Mouse (Mus musculus) forebrain, embryonic 12.5 days (tissue): Measurements from ENCODE around the gene Gm49387. TPM values are rescaled to one million over a fixed set of nuclear protein-coding genes. Genes with fewer than 3 reads are reported as not detected.

Experiments
- ATAC-seq: fragments of 200-750 bp; cut with Nextera tagmentation; 2 replicates; pipeline ENCODE4 v1.8.0; 2017; ENCODE audit warnings: moderate TSS enrichment; ENCODE audit not compliant: low FRiP score
- H3K27ac ChIP-seq: fragments of 300-500 bp; sonication (generic); 2 replicates; pipeline ENCODE4 v1.5.1; 2016; ENCODE audit warnings: mild to moderate bottlenecking
- H3K27me3 ChIP-seq: fragments of 300-500 bp; sonication (generic); 2 replicates; pipeline ENCODE4 v1.6.1; 2016; ENCODE audit warnings: mild to moderate bottlenecking
- H3K36me3 ChIP-seq: fragments of 300-500 bp; sonication (generic); replicated peaks from 2 replicates; pipeline ENCODE4 v1.6.1; 2016; ENCODE audit warnings: mild to moderate bottlenecking
- H3K4me1 ChIP-seq: fragments of 300-500 bp; sonication (generic); 2 replicates; pipeline ENCODE4 v1.6.1; 2016
- H3K4me2 ChIP-seq: fragments of 300-500 bp; sonication (generic); 2 replicates; pipeline ENCODE4 v1.6.1; 2016; ENCODE audit warnings: mild to moderate bottlenecking, moderate library complexity
- H3K4me3 ChIP-seq: fragments of 300-500 bp; sonication (generic); replicated peaks from 2 replicates; pipeline ENCODE4 v1.5.1; 2016; ENCODE audit warnings: mild to moderate bottlenecking
- H3K9ac ChIP-seq: fragments of 300-500 bp; sonication (generic); 2 replicates; pipeline ENCODE4 v1.6.1; 2016; ENCODE audit warnings: mild to moderate bottlenecking
- H3K9me3 ChIP-seq: fragments of 300-500 bp; sonication (generic); 2 replicates; pipeline ENCODE4 v1.6.1; 2016
- WGBS: fragments of 180-500 bp; shearing (Covaris S2); methylation state at CpG from one replicate; pipeline ENCODE4 v1.1.7; 2016; 5-methylcytosine and 5-hydroxymethylcytosine counted together
- polyA plus RNA-seq: library from polyadenylated mRNA; unstranded; fragments of >200 nt; fragmentation: Nextera tagmentation; extraction: Ambion mirVana; gene quantifications from 2 replicates; pipeline ENCODE4 v1.2.1, GENCODE M21; 2016

Gm49387 gene
- polyA plus RNA-seq, 1 experiment from 2014 or later = 1.1 TPM

DNA sequence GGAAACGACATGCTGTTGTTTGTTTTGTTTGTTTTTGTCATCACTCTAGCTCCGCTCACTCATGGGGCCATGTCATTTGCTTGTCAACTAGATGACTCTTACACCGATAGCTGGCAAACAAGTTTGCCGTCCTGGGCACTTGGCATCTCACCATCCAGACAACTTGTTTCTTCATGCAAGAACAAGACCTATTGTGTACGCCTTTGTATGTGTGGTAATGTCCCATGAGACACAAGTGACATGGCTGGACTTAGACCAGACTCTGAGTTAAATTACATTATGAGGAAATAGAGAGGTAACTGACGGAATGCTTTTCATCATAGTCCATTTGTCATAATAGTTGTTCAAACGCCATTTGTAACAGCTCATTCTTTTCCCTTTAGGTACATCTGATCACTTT is 5.2 kb upstream of the Gm49387 start:
- Histone ChIP-seq H3K4me1 (peaks cover 9% of the 10 kb centered on the region), H3K27me3 (no peaks in the 10 kb centered on the region)

DNA sequence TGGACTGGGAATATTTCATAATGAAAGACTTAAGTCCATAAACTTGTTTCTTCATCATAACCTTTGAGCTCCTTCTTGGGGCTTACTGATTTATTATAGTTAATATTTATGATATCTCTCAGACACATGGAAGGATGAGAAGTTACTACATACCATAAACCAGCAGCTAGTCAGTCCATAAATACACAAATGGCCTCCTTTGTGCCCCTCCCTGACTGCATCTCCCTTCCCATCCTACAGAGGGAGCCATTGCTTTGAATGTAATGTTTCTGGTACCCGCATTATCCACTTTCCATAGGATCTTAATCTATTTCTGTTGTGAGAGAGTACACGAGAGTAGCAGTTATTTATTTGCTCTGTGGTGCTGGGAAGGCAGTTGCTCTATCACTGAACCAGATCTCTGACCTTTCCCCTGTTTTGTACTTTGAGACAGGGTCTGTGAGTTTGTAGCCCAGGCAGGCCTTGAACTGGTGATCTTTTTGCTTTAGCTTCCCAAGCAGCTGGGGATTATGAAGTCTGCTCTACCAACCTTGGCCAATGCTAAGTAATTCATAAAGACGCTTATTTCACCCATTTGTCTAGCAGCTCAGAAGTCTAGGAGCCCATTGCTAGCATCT is 4.4 kb upstream of the Gm49387 start:
- no peak for ATAC-seq
- no peaks in the 10 kb centered on the region for H3K36me3 ChIP-seq
- 65% methylated on average over 3 of the region's 3 CpGs for WGBS
- no peaks in the 10 kb centered on the region for H3K27me3 ChIP-seq
- no peaks in the 10 kb centered on the region for H3K9me3 ChIP-seq
- H3K9ac ChIP-seq = no peak overlapping the region
- no peak overlapping the region for H3K4me3 ChIP-seq
- H3K4me2 ChIP-seq = no peak overlapping the region
- peaks cover 15% of the 10 kb centered on the region for H3K4me1 ChIP-seq
- H3K27ac ChIP-seq = no peak overlapping the region

More for the DNA sequence above, 5.2 kb upstream of the Gm49387 start:
- 95% methylated on average over 7 of the region's 7 CpGs for WGBS
- Histone ChIP-seq H3K36me3 (no peaks in the 10 kb centered on the region), H3K9me3 (no peaks in the 10 kb centered on the region), H3K9ac (no peak overlapping the region), H3K4me3 (no peak overlapping the region), H3K4me2 (no peak overlapping the region), H3K27ac (no peak overlapping the region)
- no peak for ATAC-seq

DNA sequence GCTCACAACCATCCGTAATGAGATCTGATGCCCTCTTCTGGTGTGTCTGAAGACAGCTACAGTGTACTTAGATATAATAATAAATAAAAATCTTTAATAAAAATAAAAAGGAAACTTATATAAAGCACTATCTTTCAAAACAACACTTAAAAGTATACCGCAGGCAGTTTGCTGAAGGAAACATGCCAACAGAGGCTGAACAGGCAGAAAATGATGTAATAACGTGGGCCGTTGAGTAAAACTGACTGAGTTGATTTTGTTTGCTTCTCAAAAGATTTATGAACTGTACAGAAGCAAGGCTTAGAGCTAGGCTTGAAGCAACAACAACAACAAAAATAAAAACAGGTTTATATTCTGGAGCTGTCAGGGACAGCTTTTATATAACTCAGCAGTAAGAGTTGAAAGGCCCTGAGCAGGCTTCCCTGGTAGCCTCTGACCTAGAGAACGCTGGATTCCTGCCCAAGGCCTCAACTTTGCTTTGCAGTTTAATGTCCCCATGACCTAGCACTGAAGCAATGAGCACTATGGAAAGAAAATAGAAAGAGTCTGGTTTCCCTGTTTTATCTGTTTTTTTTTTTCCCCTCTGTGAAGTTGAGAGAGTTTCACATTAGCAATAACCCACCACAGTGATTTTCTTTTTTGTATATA is 3.6 kb upstream of the Gm49387 start:
- Histone ChIP-seq H3K4me2 (no peak overlapping the region), H3K27me3 (no peaks in the 10 kb centered on the region), H3K4me3 (no peak overlapping the region), H3K4me1 (peaks cover 18% of the 10 kb centered on the region), H3K9ac (no peak overlapping the region), H3K27ac (no peak overlapping the region), H3K9me3 (no peaks in the 10 kb centered on the region), H3K36me3 (no peaks in the 10 kb centered on the region)
- no peak for ATAC-seq
- WGBS = 88% methylated on average over 5 of the region's 5 CpGs

DNA sequence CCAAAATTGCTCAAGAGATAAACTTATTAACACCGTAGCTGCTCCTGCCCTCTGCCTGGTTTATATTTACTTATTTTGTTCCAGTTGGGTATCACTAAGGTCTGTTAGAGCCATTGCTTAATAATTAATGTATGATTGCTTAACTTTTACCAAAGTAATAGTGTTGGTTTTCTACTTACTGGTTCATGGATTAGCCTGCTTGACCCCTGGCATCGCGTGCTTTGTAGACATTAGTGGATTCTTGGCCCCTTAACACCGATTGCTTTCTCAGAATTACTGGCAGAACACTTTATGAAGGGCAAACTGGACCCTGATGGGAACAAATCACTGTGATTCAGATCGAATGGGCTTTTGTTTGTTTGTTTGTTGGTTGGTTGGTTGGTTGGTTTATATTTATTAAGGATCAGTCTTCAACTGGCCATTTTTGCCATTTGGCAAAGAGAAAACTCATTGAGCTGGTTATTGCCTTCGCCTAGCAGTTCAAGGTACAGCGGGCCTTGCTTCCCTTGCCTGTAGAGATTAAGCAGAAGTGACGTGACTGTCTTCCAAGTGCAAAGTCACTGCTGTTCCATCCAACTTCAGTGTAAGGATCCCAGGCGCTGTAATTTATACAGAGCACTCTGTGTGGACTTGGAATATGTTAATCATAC is 953 bp upstream of the Gm49387 start:
- Histone ChIP-seq H3K4me1 (peaks cover 18% of the 10 kb centered on the region), H3K4me2 (peak overlapping the region; percentile 93), H3K27ac (no peak overlapping the region; the same call in 1 of the 2 replicates), H3K27me3 (no peaks in the 10 kb centered on the region), H3K4me3 (peak overlapping the region; percentile 69), H3K9ac (peak overlapping the region; percentile 66), H3K36me3 (no peaks in the 10 kb centered on the region), H3K9me3 (no peaks in the 10 kb centered on the region)
- ATAC-seq = no peak
- 69% methylated on average over 9 of the region's 9 CpGs for WGBS

DNA sequence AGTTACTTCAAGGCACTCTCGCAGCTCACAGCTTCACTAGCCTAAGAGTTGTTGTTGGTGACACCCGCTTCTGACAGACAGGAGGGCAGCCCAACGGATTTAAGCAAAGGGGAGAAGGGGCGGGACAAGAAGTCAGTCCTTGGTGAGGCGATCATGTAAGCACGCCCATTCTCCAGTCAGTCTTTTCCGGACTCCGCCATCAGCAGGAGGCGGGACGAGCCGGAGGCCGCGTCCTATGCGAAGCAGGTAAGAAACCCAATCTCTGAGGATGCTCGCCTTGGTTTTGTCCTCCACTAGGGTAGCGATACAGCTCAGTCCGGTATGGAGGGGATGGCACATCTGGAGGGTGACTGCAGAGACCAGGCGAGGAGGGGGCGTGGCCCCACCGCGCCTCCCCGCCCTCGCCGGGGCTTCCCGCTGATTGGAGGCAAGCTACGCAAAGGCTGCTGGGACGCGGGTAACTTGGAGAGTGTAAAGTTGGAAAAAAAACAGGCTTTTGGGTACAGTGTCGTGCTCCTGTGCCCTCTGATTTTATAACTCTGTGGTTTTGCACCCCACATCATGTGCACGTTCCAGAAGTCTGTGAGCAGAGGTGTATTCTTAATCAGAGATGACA is 320 bp upstream of the Gm49387 start, which contains the start of the genes Btd and Hacl1:
TSS of gene Btd (plus strand) at position 139 of the 616 bp plus-strand sequence.
TSS of gene Hacl1 (minus strand) at position 397 of the 616 bp plus-strand sequence.
- peak; percentile 97 for ATAC-seq
- no peaks in the 10 kb centered on the region for H3K27me3 ChIP-seq

DNA sequence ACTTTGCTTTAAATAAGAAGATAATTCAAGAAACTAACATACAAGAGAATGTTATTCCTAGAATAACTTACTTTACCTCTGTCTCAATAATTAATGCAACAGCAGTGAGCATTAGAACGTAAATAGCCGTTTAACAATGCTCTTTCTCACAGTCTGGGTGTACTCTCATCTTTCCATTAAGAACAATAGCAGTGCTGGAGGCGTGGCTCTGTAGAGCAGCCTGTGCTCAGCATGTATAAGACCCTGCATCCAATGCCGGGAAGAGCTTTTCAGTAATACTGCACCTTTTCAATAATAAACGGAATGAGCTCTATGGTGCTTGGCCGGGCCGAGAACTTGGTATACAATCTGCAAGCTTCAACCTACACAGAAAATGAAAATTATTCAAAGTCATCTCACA is 10.0 kb downstream of the Gm49387 start:
- H3K27me3 ChIP-seq = no peaks in the 10 kb centered on the region
- no peaks in the 10 kb centered on the region for H3K9me3 ChIP-seq
- no peak for ATAC-seq
- no peaks in the 10 kb centered on the region for H3K36me3 ChIP-seq
- WGBS = 29% methylated on average over 7 of the region's 7 CpGs
- no peak overlapping the region for H3K4me3 ChIP-seq
- H3K4me1 ChIP-seq = 0 out of 2 replicates have a peak, but pooled peaks cover 3% of the 10 kb centered on the region
- no peak overlapping the region for H3K4me2 ChIP-seq
- no peak overlapping the region for H3K9ac ChIP-seq
- H3K27ac ChIP-seq = no peak overlapping the region

More for the DNA sequence above, 320 bp upstream of the Gm49387 start, which contains the start of the genes Btd and Hacl1:
- H3K4me1 ChIP-seq = peaks cover 18% of the 10 kb centered on the region
- WGBS = under 1% methylated on average over 30 of the region's 30 CpGs
- peak within 1 kb of the TSS; percentile 81 for H3K27ac ChIP-seq
- peak within 1 kb of the TSS; percentile 93 for H3K4me2 ChIP-seq
- H3K4me3 ChIP-seq = peak within 1 kb of the TSS; percentile 69
- peak within 1 kb of the TSS; percentile 66 for H3K9ac ChIP-seq
- no peaks in the 10 kb centered on the region for H3K36me3 ChIP-seq
- no peaks in the 10 kb centered on the region for H3K9me3 ChIP-seq

DNA sequence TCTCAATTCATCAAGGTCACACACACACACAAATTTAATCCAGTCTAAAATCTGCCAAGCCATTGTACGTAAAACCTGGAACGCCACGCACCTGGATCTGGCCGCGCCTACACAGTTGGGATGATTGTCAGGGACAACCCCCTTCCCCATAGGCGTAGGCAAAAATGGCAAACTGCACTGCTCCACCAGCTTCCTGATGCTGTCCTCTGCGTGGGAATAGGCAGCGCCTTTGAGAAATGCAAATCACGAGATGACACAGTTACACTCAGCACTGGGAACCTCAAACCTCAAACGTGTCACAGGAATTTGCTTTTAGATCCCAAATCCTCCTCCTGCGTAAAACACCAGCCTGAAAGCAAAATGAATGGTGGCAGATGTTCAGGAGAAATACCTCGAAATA is 17.9 kb downstream of the Gm49387 start:
- Histone ChIP-seq H3K36me3 (no peaks in the 10 kb centered on the region), H3K4me1 (no peaks in the 10 kb centered on the region), H3K9ac (no peak overlapping the region), H3K27ac (no peak overlapping the region), H3K4me3 (no peak overlapping the region), H3K9me3 (no peaks in the 10 kb centered on the region), H3K4me2 (no peak overlapping the region), H3K27me3 (no peaks in the 10 kb centered on the region)
- 89% methylated on average over 12 of the region's 12 CpGs for WGBS
- no peak for ATAC-seq

DNA sequence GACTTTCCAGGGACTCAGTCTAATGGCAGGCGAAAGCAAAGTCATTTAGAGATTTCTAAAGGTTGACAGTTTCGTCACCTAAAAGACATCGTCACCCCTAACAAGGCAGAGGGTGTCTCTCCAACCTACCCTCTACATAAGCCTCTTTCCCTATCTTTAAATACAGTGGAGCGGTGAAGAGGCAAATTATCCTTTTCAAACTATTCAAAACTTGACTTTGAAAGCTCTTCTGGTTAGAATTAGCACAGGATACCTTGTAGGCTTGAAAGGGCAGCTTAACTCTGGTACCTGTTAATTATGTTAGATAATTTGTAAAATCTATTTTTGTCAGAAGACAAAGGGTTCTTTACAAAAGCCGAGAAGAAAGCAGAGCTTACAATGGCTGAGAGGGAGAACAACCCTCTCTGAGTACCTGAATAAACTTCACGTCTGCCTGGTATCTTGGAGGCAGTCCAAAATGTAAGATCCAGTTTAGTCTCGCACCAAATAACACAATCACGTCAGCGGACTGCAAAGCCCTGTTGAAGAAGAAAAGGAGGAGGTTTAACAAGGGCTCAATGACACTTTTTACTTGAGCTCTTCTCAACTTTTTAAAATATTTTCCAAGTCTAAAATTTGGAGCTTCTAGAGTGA is 20.0 kb downstream of the Gm49387 start:
- H3K4me1 ChIP-seq = no peaks in the 10 kb centered on the region
- no peak overlapping the region for H3K4me3 ChIP-seq
- no peak for ATAC-seq
- no peaks in the 10 kb centered on the region for H3K27me3 ChIP-seq
- H3K36me3 ChIP-seq = no peaks in the 10 kb centered on the region
- H3K27ac ChIP-seq = no peak overlapping the region
- H3K9me3 ChIP-seq = no peaks in the 10 kb centered on the region
- 53% methylated on average over 9 of the region's 9 CpGs for WGBS
- no peak overlapping the region for H3K4me2 ChIP-seq
- H3K9ac ChIP-seq = no peak overlapping the region

DNA sequence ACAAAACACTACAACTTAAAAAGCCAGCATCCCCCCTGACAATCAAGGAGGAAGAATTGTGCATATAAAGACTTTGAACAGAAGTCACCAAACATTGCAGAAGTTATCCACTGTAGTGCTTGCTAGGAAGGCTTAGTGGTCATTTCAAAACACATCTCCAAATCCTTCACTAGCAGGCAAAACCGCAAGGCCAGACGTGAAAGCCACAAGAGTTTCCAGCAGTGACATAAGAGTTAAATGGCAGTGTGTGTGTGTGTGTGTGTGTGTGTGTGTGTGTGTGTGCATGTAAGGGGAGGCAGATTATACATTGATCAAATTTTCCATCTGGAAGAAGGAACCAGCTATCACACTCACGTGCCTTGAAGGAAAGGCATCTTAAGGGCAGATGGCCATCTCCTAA is 22.7 kb downstream of the Gm49387 start:
- no peak overlapping the region for H3K4me3 ChIP-seq
- H3K9ac ChIP-seq = no peak overlapping the region
- no peak for ATAC-seq
- no peak overlapping the region for H3K27ac ChIP-seq
- no peaks in the 10 kb centered on the region for H3K27me3 ChIP-seq
- H3K36me3 ChIP-seq = no peaks in the 10 kb centered on the region
- H3K4me1 ChIP-seq = no peaks in the 10 kb centered on the region
- H3K4me2 ChIP-seq = no peak overlapping the region
- H3K9me3 ChIP-seq = no peaks in the 10 kb centered on the region
- 87% methylated on average over 3 of the region's 3 CpGs for WGBS

DNA sequence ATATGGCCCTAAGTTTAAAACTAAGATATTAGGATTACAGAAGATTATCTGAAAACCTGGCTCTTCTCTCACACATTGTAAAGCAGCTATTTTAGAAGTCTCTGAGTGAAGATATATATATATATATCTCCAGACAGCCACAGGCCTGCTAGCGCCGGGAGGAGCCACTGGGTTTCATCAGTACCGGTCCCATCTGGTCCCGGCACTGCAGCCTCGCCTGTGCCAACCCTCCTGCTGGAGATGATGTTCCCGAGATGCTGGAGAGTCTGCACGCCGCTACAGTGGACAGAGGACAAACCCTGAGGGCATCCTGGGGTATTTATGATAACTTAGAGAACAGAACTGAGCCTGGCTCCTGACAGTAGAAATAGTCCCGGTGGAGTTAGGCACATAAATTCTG is 23.5 kb downstream of the Gm49387 start:
- H3K9ac ChIP-seq = no peak overlapping the region
- no peaks in the 10 kb centered on the region for H3K9me3 ChIP-seq
- no peak overlapping the region for H3K4me2 ChIP-seq
- H3K4me1 ChIP-seq = no peaks in the 10 kb centered on the region
- H3K36me3 ChIP-seq = no peaks in the 10 kb centered on the region
- 89% methylated on average over 9 of the region's 9 CpGs for WGBS
- no peak overlapping the region for H3K4me3 ChIP-seq
- no peak overlapping the region for H3K27ac ChIP-seq
- no peaks in the 10 kb centered on the region for H3K27me3 ChIP-seq
- no peak for ATAC-seq

DNA sequence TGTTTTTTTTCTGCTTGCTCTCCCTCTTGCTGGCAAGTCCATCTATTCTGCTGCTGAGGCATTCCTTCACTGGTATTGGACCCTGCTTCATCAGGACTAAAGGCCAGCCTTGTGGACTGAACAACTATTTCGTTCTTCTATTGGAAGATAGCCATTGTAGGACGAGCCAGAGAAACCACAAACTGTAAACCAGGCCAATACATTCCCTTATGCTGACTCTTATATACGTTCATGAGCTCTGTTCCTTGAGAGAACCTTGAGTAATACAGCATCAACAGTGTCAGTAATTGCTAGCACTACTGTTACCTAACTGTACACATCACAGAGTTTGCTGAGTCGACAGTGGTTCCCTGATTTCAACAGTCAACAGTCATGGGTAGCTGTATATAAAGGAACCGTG is 27.0 kb downstream of the Gm49387 start:
- Histone ChIP-seq H3K4me2 (no peak overlapping the region), H3K4me1 (no peaks in the 10 kb centered on the region), H3K27me3 (no peaks in the 10 kb centered on the region), H3K27ac (no peak overlapping the region), H3K9me3 (no peaks in the 10 kb centered on the region), H3K4me3 (no peak overlapping the region), H3K9ac (no peak overlapping the region), H3K36me3 (no peaks in the 10 kb centered on the region)
- no peak for ATAC-seq
- WGBS = 89% methylated on average over 5 of the region's 5 CpGs

DNA sequence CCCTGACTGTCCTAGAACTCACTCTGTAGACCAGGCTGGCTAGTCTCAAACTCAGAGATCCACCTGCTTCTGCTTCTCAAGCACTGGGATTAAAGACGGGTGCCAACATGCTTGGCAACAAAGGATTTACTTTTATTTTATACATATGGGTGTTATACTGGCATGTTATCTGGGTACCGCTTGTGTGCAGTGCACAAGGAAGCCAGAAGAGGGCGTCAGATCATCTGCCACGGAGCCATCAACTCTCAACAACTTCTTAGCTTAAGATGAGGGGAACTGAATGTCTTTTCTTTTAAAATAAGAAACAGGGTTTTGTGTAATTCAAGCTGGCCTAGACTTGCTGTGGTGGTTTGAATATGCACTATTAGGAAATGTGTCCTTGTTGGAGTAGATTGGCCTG is 28.7 kb downstream of the Gm49387 start:
- Histone ChIP-seq H3K9me3 (no peaks in the 10 kb centered on the region), H3K4me2 (no peak overlapping the region), H3K36me3 (no peaks in the 10 kb centered on the region), H3K4me1 (no peaks in the 10 kb centered on the region), H3K27me3 (no peaks in the 10 kb centered on the region), H3K9ac (no peak overlapping the region), H3K27ac (no peak overlapping the region), H3K4me3 (no peak overlapping the region)
- 64% methylated on average over 4 of the region's 4 CpGs for WGBS
- ATAC-seq = no peak
